Mouse (Mus musculus) forebrain, embryonic 12.5 days (tissue): ENCODE measurements around the gene Olfr221. TPM values are rescaled to one million over a fixed set of nuclear protein-coding genes. Genes with fewer than 3 reads are reported as not detected.

ENCODE experiments used
- ATAC-seq: fragments of 200-750 bp; cut with Nextera tagmentation; 2 replicates; pipeline ENCODE4 v1.8.0; 2017; ENCODE audit warnings: moderate TSS enrichment; ENCODE audit not compliant: low FRiP score
- H3K27ac ChIP-seq: fragments of 300-500 bp; sonication (generic); 2 replicates; pipeline ENCODE4 v1.5.1; 2016; ENCODE audit warnings: mild to moderate bottlenecking
- H3K27me3 ChIP-seq: fragments of 300-500 bp; sonication (generic); 2 replicates; pipeline ENCODE4 v1.6.1; 2016; ENCODE audit warnings: mild to moderate bottlenecking
- H3K36me3 ChIP-seq: fragments of 300-500 bp; sonication (generic); replicated peaks from 2 replicates; pipeline ENCODE4 v1.6.1; 2016; ENCODE audit warnings: mild to moderate bottlenecking
- H3K4me1 ChIP-seq: fragments of 300-500 bp; sonication (generic); 2 replicates; pipeline ENCODE4 v1.6.1; 2016
- H3K4me2 ChIP-seq: fragments of 300-500 bp; sonication (generic); 2 replicates; pipeline ENCODE4 v1.6.1; 2016; ENCODE audit warnings: mild to moderate bottlenecking, moderate library complexity
- H3K4me3 ChIP-seq: fragments of 300-500 bp; sonication (generic); replicated peaks from 2 replicates; pipeline ENCODE4 v1.5.1; 2016; ENCODE audit warnings: mild to moderate bottlenecking
- H3K9ac ChIP-seq: fragments of 300-500 bp; sonication (generic); 2 replicates; pipeline ENCODE4 v1.6.1; 2016; ENCODE audit warnings: mild to moderate bottlenecking
- H3K9me3 ChIP-seq: fragments of 300-500 bp; sonication (generic); 2 replicates; pipeline ENCODE4 v1.6.1; 2016
- WGBS: fragments of 180-500 bp; shearing (Covaris S2); methylation state at CpG from one replicate; pipeline ENCODE4 v1.1.7; 2016; 5-methylcytosine and 5-hydroxymethylcytosine counted together
- polyA plus RNA-seq: library from polyadenylated mRNA; unstranded; fragments of >200 nt; fragmentation: Nextera tagmentation; extraction: Ambion mirVana; gene quantifications from 2 replicates; pipeline ENCODE4 v1.2.1, GENCODE M21; 2016

Olfr221 gene
- polyA plus RNA-seq, 1 experiment from 2014 or later: not detected

DNA sequence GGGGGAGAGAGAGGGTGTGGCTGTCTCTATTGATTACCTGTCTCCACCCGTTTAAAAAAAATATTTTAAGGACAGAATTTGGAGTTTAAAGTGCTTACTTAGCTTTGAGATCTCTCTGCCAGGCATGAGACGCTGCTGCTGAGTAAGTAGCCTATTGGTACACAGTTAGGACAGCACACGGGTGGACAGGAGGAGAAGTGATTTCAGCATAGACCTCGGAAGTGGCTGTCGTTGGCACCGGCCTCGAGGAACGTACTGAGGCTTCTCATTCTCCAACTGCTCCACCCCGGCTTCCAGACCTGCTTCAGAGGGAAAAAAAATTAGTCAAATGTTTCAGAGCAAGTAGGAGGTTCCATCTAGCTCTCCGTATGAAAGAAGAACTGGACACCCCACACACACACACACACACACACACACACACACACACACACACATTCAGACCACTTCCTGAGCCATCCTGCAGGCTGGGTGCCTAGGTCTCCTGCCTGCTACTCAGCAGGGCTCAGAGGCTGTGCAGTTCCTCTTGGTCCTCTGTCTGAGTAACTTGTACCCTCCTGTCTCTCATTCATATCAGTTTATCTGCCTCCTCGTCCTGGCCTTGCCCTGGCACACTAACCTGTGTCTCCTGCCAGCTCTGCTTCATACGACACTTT is 46.9 kb downstream of the Olfr221 start:
- H3K4me1 ChIP-seq: no peaks in the 10 kb centered on the region; the same call in 1 of the 2 replicates
- H3K4me3 ChIP-seq: no peak overlapping the region
- no peak for ATAC-seq
- H3K27me3 ChIP-seq: no peaks in the 10 kb centered on the region
- WGBS: 90% methylated on average over 12 of the region's 12 CpGs
- H3K9ac ChIP-seq: no peak overlapping the region
- H3K36me3 ChIP-seq: peaks cover 93% of the 10 kb centered on the region
- no peaks in the 10 kb centered on the region for H3K9me3 ChIP-seq
- H3K4me2 ChIP-seq: no peak overlapping the region
- no peak overlapping the region for H3K27ac ChIP-seq

DNA sequence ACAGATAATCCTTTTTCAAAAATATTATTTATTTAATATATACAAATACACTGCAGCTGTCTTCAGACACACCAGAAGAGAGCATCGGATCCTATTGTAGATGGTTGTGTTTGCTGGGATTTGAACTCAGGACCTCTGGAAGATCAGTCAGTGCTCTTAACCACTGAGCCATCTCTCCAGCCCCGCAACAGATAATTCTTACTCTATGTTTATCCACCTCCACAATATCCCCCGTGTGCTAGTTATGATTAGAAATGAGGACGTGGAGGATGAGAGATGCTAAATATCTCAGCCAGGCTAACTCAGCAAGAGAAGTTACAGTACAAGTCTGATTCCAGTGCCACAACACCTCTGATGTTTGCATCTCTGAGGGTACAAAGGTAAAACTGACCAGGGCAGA is 47.8 kb downstream of the Olfr221 start:
- H3K9ac ChIP-seq: no peak overlapping the region
- H3K27ac ChIP-seq: no peak overlapping the region
- ATAC-seq: no peak
- H3K4me2 ChIP-seq: no peak overlapping the region
- 86% methylated on average over 4 of the region's 4 CpGs for WGBS
- H3K4me1 ChIP-seq: peaks cover 4% of the 10 kb centered on the region
- peaks cover 93% of the 10 kb centered on the region for H3K36me3 ChIP-seq
- no peak overlapping the region for H3K4me3 ChIP-seq
- H3K9me3 ChIP-seq: no peaks in the 10 kb centered on the region
- no peaks in the 10 kb centered on the region for H3K27me3 ChIP-seq

GRCm38 (mm10) chr14:51989461-51989970 is 52.7 kb downstream of the Olfr221 start:
- whole genome bisulfite sequencing: 67% methylated on average over 12 of the region's 12 CpGs
- peaks cover 74% of the 10 kb centered on the region for H3K36me3 ChIP-seq
- ATAC-seq: no peak
- no peaks in the 10 kb centered on the region for H3K9me3 ChIP-seq
- no peak overlapping the region for H3K4me3 ChIP-seq
- no peak overlapping the region for H3K27ac ChIP-seq
- peaks cover 36% of the 10 kb centered on the region for H3K4me1 ChIP-seq
- H3K4me2 ChIP-seq: no peak overlapping the region
- H3K9ac ChIP-seq: 0 out of 2 replicates have a peak overlapping the region, but pooled peaks have one; percentile 17
- no peaks in the 10 kb centered on the region for H3K27me3 ChIP-seq

DNA sequence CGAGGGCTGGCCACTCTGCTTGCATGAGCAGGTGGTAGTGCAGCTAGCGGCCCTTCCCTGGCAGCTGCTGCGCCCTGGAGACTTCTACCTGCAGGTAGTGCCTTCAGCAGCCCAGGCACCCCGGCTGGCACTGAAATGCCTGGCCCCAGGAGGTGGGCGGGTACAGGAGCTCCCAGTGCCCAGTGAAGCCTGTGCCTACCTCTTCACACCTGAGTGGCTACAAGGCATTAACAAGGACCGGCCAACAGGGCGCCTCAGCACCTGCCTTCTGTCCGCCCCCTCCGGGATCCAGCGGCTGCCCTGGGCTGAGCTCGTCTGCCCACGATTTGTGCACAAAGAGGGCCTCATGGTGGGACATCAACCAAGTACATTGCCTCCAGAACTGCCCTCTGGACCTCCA is 53.5 kb downstream of the Olfr221 start:
- H3K9me3 ChIP-seq: no peaks in the 10 kb centered on the region
- no peak overlapping the region for H3K4me3 ChIP-seq
- H3K4me2 ChIP-seq: no peak overlapping the region
- no peaks in the 10 kb centered on the region for H3K27me3 ChIP-seq
- H3K9ac ChIP-seq: no peak overlapping the region
- no peak overlapping the region for H3K27ac ChIP-seq
- WGBS: 80% methylated on average over 12 of the region's 12 CpGs
- H3K4me1 ChIP-seq: peaks cover 43% of the 10 kb centered on the region
- peaks cover 66% of the 10 kb centered on the region for H3K36me3 ChIP-seq
- ATAC-seq: no peak

- Histone ChIP-seq H3K27ac (no peak overlapping the region), H3K9me3 (no peaks in the 10 kb centered on the region), H3K9ac (no peak overlapping the region), H3K36me3 (peaks cover 54% of the 10 kb centered on the region), H3K4me1 (peaks cover 46% of the 10 kb centered on the region), H3K4me3 (no peak overlapping the region), H3K27me3 (no peaks in the 10 kb centered on the region), H3K4me2 (no peak overlapping the region)
- ATAC-seq: no peak
- WGBS: 91% methylated on average over 6 of the region's 6 CpGs
Measured at GRCm38 (mm10) chr14:51987177-51987576, 55.1 kb downstream of the Olfr221 start.

GRCm38 (mm10) chr14:51986153-51986505 is 56.1 kb downstream of the Olfr221 start:
- 1% methylated on average over 7 of the region's 7 CpGs for WGBS
- peak overlapping the region; percentile 73 for H3K4me3 ChIP-seq
- H3K9me3 ChIP-seq: no peaks in the 10 kb centered on the region
- no peak for ATAC-seq
- H3K4me2 ChIP-seq: peak overlapping the region; percentile 92
- no peaks in the 10 kb centered on the region for H3K27me3 ChIP-seq
- H3K27ac ChIP-seq: peak overlapping the region; percentile 89
- peaks cover 46% of the 10 kb centered on the region for H3K4me1 ChIP-seq
- H3K9ac ChIP-seq: peak overlapping the region; percentile 88
- H3K36me3 ChIP-seq: peaks cover 44% of the 10 kb centered on the region

DNA sequence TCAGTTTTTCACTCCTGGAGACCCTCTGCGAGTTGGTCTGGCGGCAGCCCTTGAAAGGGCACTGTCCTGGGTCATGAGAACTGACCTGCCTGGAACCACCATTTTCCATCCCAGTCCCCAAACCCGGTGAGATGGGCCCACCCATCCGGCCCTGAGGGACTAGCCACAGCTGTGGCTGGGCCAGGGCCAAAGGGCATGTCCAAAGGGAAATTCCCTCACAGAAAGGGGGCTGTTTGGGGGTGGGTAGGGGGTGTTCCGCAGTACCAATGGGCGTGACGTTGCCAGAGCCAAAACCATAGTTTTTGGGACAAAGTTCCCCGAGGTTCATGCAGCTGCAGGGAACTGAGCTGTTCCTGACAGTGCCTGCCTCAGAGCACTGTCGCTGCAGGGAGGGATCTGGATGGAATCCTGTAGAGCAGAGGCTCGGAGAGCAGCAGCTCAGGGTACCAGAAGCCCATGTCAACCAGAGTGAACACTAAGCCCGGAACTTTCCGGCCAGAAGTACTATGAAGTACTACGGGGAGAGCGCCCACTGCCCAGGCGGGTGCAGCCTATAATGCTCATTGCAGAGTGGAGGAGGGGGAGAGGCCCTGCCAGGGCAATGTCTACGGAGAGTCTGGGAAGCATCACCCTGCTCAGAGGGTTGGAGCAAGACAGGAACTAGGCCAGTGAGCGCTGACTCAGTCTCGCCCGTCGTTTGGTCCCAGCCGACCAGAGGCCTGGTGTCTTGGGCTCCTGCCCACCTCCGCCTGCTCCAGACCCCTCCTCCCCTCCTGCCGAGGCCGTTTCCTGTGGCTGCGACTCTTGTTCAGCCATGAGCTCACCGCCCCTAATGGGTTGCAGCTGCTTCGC is 56.7 kb downstream of the Olfr221 start:
- peaks cover 46% of the 10 kb centered on the region for H3K4me1 ChIP-seq
- peak overlapping the region; percentile 73 for H3K4me3 ChIP-seq
- peak overlapping the region; percentile 92 for H3K4me2 ChIP-seq
- no peaks in the 10 kb centered on the region for H3K9me3 ChIP-seq
- peak overlapping the region; percentile 89 for H3K27ac ChIP-seq
- ATAC-seq: peak; percentile 51
- WGBS: under 1% methylated on average over 27 of the region's 27 CpGs
- peaks cover 38% of the 10 kb centered on the region for H3K36me3 ChIP-seq
- H3K9ac ChIP-seq: peak overlapping the region; percentile 88
- no peaks in the 10 kb centered on the region for H3K27me3 ChIP-seq

GRCm38 (mm10) chr14:51984247-51985231 is 57.7 kb downstream of the Olfr221 start, which contains the start of gene Arhgef40:
Arhgef40 (plus strand) TSS chr14:51984719.
- H3K27ac ChIP-seq: peak within 1 kb of the TSS; percentile 89
- under 1% methylated on average over 63 of the region's 74 CpGs for WGBS
- H3K9ac ChIP-seq: peak within 1 kb of the TSS; percentile 88
- H3K9me3 ChIP-seq: no peaks in the 10 kb centered on the region
- H3K27me3 ChIP-seq: no peaks in the 10 kb centered on the region
- peak; percentile 93 for ATAC-seq
- H3K36me3 ChIP-seq: peaks cover 28% of the 10 kb centered on the region
- peaks cover 43% of the 10 kb centered on the region for H3K4me1 ChIP-seq
- H3K4me3 ChIP-seq: peak within 1 kb of the TSS; percentile 73
- peak within 1 kb of the TSS; percentile 92 for H3K4me2 ChIP-seq

Other genes starting within 250 kb of the Olfr221 start
- not detected in 2 replicates for gene AY358078, start 242.4 kb downstream of the Olfr221 start, polyA plus RNA-seq
- not detected in 2 replicates for gene Ear6, start 188.8 kb downstream of the Olfr221 start, polyA plus RNA-seq
- gene Mettl17, start 157.6 kb downstream of the Olfr221 start, polyA plus RNA-seq: 58.2 and 66.0 TPM in 2 replicates
- gene Slc39a2, start 149.6 kb downstream of the Olfr221 start, polyA plus RNA-seq: 1.3 and 1.7 TPM in 2 replicates
- 34.2 and 41.1 TPM in 2 replicates for gene Ndrg2, start 128.3 kb downstream of the Olfr221 start, polyA plus RNA-seq
- gene Tppp2, start 124.0 kb downstream of the Olfr221 start, polyA plus RNA-seq: not detected in 2 replicates
- gene Rnase13, start 119.7 kb downstream of the Olfr221 start, polyA plus RNA-seq: not detected in 2 replicates
- gene Arhgef40, start 57.7 kb downstream of the Olfr221 start, polyA plus RNA-seq: 116 and 117 TPM in 2 replicates
- gene Tmem253, start 26.8 kb downstream of the Olfr221 start, polyA plus RNA-seq: 1.1 TPM in 2 replicates
- 97.1 and 101 TPM in 2 replicates for gene Zfp219, start 21.7 kb downstream of the Olfr221 start, polyA plus RNA-seq
- gene Hnrnpc, start 61.6 kb upstream of the Olfr221 start, polyA plus RNA-seq: 870 and 873 TPM in 2 replicates
- 54.7 and 74.0 TPM in 2 replicates for gene Rpgrip1, start 68.2 kb upstream of the Olfr221 start, polyA plus RNA-seq
- gene Supt16, start 155.0 kb upstream of the Olfr221 start, polyA plus RNA-seq: 86.9 and 95.5 TPM in 2 replicates
- 57.8 and 65.9 TPM in 2 replicates for gene Chd8, start 215.3 kb upstream of the Olfr221 start, polyA plus RNA-seq
- gene Tox4, start 236.7 kb upstream of the Olfr221 start, polyA plus RNA-seq: 52.4 and 58.5 TPM in 2 replicates
- 30.6 and 35.2 TPM in 2 replicates for gene Rab2b, start 237.1 kb upstream of the Olfr221 start, polyA plus RNA-seq